Mouse (Mus musculus) liver, embryonic 18 days (tissue): Measurements from ENCODE around the gene Tbxa2r. TPM values are rescaled to one million over a fixed set of nuclear protein-coding genes. Genes with fewer than 3 reads are reported as not detected.

Experiments used
- polyA plus RNA-seq: library from polyadenylated mRNA; depleted of rRNA; stranded (reverse); fragments of >200 nt; gene quantifications from 2 replicates; pipeline ENCODE4 v1.2.3, GENCODE M21; 2012; rRNA removed

Tbxa2r gene
- polyA plus RNA-seq, result 3.1 and 3.4 TPM in 2 replicates

GRCm38 (mm10) chr10:81328386-81328785 lies at the start of gene Tbxa2r:
TSS of gene Tbxa2r (plus strand) at chr10:81328731.

GRCm38 (mm10) chr10:81291511-81292104 lies 36.9 kb upstream of the Tbxa2r start, which contains the start of gene Tjp3:
TSS of gene Tjp3 (minus strand) at chr10:81291581.

GRCm38 (mm10) chr10:81292554-81293333 lies 35.8 kb upstream of the Tbxa2r start, which contains the start of gene Pip5k1c:
TSS of gene Pip5k1c (plus strand) at chr10:81292963.

GRCm38 (mm10) chr10:81320550-81321347 lies 7.8 kb upstream of the Tbxa2r start, which contains the start of gene Cactin:
TSS of gene Cactin (plus strand) at chr10:81321103.

GRCm38 (mm10) chr10:81342686-81343505 lies 14.4 kb downstream of the Tbxa2r start, which contains the start of gene Gipc3:
TSS of gene Gipc3 (minus strand) at chr10:81343266.

GRCm38 (mm10) chr10:81350351-81351063 lies 22.0 kb downstream of the Tbxa2r start, which contains the start of gene Hmg20b:
TSS of gene Hmg20b (minus strand) at chr10:81350480.

GRCm38 (mm10) chr10:81356991-81357844 lies 28.7 kb downstream of the Tbxa2r start, which contains the start of gene Mfsd12:
TSS of gene Mfsd12 (plus strand) at chr10:81357491.

GRCm38 (mm10) chr10:81365672-81366476 lies 37.3 kb downstream of the Tbxa2r start, which contains the start of gene 4930404N11Rik:
TSS of gene 4930404N11Rik (minus strand) at chr10:81365816.

GRCm38 (mm10) chr10:81377793-81378552 lies 49.4 kb downstream of the Tbxa2r start, which contains the start of gene Fzr1:
TSS of gene Fzr1 (minus strand) at chr10:81378516.

GRCm38 (mm10) chr10:81383802-81384604 lies 55.5 kb downstream of the Tbxa2r start, which contains the start of the genes Dohh and Gm48551:
TSS of gene Dohh (plus strand) at chr10:81384428.
TSS of gene Gm48551 (plus strand) at chr10:81384466.

Other genes with a start within 250 kb of the Tbxa2r start
- gene Creb3l3, start 229.9 kb upstream of the Tbxa2r start, polyA plus RNA-seq, result 78.1 and 87.6 TPM in 2 replicates
- gene Map2k2, start 222.8 kb upstream of the Tbxa2r start, polyA plus RNA-seq, result 48.8 and 50.9 TPM in 2 replicates
- 8.5 and 8.6 TPM in 2 replicates for gene Zbtb7a, start 193.5 kb upstream of the Tbxa2r start, polyA plus RNA-seq
- gene Pias4, start 160.8 kb upstream of the Tbxa2r start, polyA plus RNA-seq, result 10.3 and 12.9 TPM in 2 replicates
- 583 and 691 TPM in 2 replicates for gene Eef2, start 152.1 kb upstream of the Tbxa2r start, polyA plus RNA-seq
- 16.9 and 18.2 TPM in 2 replicates for gene Dapk3, start 145.7 kb upstream of the Tbxa2r start, polyA plus RNA-seq
- not detected in 2 replicates for gene 4930442H23Rik, start 144.9 kb upstream of the Tbxa2r start, polyA plus RNA-seq
- not detected in 2 replicates for gene Nmrk2, start 126.7 kb upstream of the Tbxa2r start, polyA plus RNA-seq
- gene Atcay, start 97.9 kb upstream of the Tbxa2r start, polyA plus RNA-seq, result 0.01 TPM in 1 of 2 replicates, not detected in the other
- 1.9 and 2.1 TPM in 2 replicates for gene Zfr2, start 95.6 kb upstream of the Tbxa2r start, polyA plus RNA-seq
- gene Matk, start 75.8 kb upstream of the Tbxa2r start, polyA plus RNA-seq, result 1.4 and 1.9 TPM in 2 replicates
- gene Mrpl54, start 61.8 kb upstream of the Tbxa2r start, polyA plus RNA-seq, result 44.6 and 45.1 TPM in 2 replicates
- 23.2 and 24.9 TPM in 2 replicates for gene Apba3, start 61.8 kb upstream of the Tbxa2r start, polyA plus RNA-seq
- 0.88 and 1.1 TPM in 2 replicates for gene Tjp3, start 37.1 kb upstream of the Tbxa2r start, polyA plus RNA-seq
- gene Pip5k1c, start 35.8 kb upstream of the Tbxa2r start, polyA plus RNA-seq, result 10.3 and 11.9 TPM in 2 replicates
- 12.9 and 13.4 TPM in 2 replicates for gene Cactin, start 7.6 kb upstream of the Tbxa2r start, polyA plus RNA-seq
- gene Gipc3, start 14.5 kb downstream of the Tbxa2r start, polyA plus RNA-seq, result 0.02 TPM in 2 replicates
- gene Hmg20b, start 21.7 kb downstream of the Tbxa2r start, polyA plus RNA-seq, result 24.1 and 27.6 TPM in 2 replicates
- 8.7 and 8.9 TPM in 2 replicates for gene Mfsd12, start 28.8 kb downstream of the Tbxa2r start, polyA plus RNA-seq
- 0.39 and 1.0 TPM in 2 replicates for gene 4930404N11Rik, start 37.1 kb downstream of the Tbxa2r start, polyA plus RNA-seq
- 54.1 and 61.6 TPM in 2 replicates for gene Fzr1, start 49.8 kb downstream of the Tbxa2r start, polyA plus RNA-seq
- 27.6 and 28.9 TPM in 2 replicates for gene Dohh, start 55.7 kb downstream of the Tbxa2r start, polyA plus RNA-seq
- gene Gm48551, start 55.7 kb downstream of the Tbxa2r start, polyA plus RNA-seq, result 0.58 and 0.75 TPM in 2 replicates
- gene Gm48552, start 60.3 kb downstream of the Tbxa2r start, polyA plus RNA-seq, result 0.64 and 0.82 TPM in 2 replicates
- 2.6 and 3.4 TPM in 2 replicates for gene Smim24, start 64.3 kb downstream of the Tbxa2r start, polyA plus RNA-seq
- gene Nfic, start 126.9 kb downstream of the Tbxa2r start, polyA plus RNA-seq, result 1.7 and 1.9 TPM in 2 replicates
- gene Celf5, start 154.0 kb downstream of the Tbxa2r start, polyA plus RNA-seq, result 0.02 and 0.06 TPM in 2 replicates
- 65.7 and 83.5 TPM in 2 replicates for gene Ncln, start 167.7 kb downstream of the Tbxa2r start, polyA plus RNA-seq
- 5.4 and 5.7 TPM in 2 replicates for gene S1pr4, start 171.4 kb downstream of the Tbxa2r start, polyA plus RNA-seq
- gene Gna15, start 195.5 kb downstream of the Tbxa2r start, polyA plus RNA-seq, result 4.0 and 4.2 TPM in 2 replicates
- 20.3 and 23.1 TPM in 2 replicates for gene Gna11, start 216.5 kb downstream of the Tbxa2r start, polyA plus RNA-seq
- gene Aes, start 230.8 kb downstream of the Tbxa2r start, polyA plus RNA-seq, result 179 and 189 TPM in 2 replicates
- gene Tle2, start 245.8 kb downstream of the Tbxa2r start, polyA plus RNA-seq, result 5.9 and 6.8 TPM in 2 replicates